Mouse (Mus musculus): ENCODE results near the gene Cdk12. TPM values are rescaled to one million over a fixed set of nuclear protein-coding genes. Genes with fewer than 3 reads are reported as not detected.
"Not testable (repeated sequence)": the region's sequence is repeated elsewhere in the genome, so short reads cannot be mapped to it uniquely, and the experiment has no call there.

Gene Cdk12
- polyA plus RNA-seq, 1 experiment from 2014 or later, result 18.2 TPM

DNA sequence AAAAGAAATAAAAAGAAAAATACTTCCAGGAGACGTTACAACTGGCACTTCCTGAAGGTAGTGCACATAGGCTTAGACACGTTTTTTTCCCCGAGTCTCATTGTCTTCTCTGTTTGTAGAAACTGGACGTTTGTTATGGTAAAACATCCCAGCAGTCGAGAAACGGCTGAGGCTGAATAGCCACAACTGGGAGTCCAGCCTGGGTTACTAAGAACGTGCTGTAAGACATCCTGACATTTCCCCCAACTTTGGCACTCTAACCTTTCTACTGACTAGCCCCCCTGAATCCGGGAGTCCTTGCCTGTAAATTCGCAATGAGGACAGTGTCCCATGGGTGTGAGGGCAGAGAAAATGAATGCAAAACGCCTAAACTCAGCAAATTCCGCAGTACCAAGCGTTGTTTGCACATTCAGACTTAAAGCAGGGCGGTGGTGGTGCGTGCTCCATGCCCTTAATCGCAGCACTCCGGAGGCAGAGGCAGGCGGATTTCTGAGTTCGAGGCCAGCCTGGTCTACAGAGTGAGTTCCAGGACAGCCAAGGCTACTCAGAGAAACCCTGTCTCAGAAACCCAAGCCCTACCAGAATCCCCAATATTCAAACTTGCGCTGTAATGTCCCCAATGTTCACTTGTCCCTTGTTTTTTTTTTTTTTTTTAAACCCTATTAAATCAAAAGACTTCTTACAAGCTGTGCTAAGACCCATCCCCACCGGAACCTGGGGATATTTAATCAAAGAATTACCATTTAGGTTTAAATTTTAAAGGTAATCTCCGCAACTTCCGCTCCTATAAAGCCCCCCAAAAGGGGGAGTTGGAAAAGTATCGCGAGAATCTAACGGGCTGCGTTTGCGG lies 843 bp upstream of the Cdk12 start:
- WGBS, result 3% methylated on average over 27 of the region's 27 CpGs
- Histone ChIP-seq H3K9ac (ENCODE audit: low read length) (peak overlapping the region; percentile 82), H3K27ac (ENCODE audit: low read depth, low read length) (peak overlapping the region; percentile 70), H3K4me2 (ENCODE audit: low read depth, low read length, severe bottlenecking) (peak overlapping the region; percentile 81), H3K27me3 (ENCODE audit: control insufficient read depth, insufficient read depth, low read length) (no peaks in the 10 kb centered on the region), H3K36me3 (ENCODE audit: control insufficient read depth, insufficient read depth, low read length) (no peaks in the 10 kb centered on the region), H3K9me3 (ENCODE audit: control insufficient read depth, low read length) (no peaks in the 10 kb centered on the region), H3K4me3 (ENCODE audit: low read depth, low read length) (peak overlapping the region; percentile 91), H3K4me1 (replicated peaks; ENCODE audit: control insufficient read depth, insufficient read depth, low read length) (peaks cover 3% of the 10 kb centered on the region; the same call in 1 of the 2 replicates)
- ATAC-seq (replicated peaks; ENCODE audit: low FRiP score) (0 out of 2 replicates have a peak, but pooled peaks have one; percentile 6), DNase-seq (ENCODE audit: low spot score) (peak; percentile 58)

DNA sequence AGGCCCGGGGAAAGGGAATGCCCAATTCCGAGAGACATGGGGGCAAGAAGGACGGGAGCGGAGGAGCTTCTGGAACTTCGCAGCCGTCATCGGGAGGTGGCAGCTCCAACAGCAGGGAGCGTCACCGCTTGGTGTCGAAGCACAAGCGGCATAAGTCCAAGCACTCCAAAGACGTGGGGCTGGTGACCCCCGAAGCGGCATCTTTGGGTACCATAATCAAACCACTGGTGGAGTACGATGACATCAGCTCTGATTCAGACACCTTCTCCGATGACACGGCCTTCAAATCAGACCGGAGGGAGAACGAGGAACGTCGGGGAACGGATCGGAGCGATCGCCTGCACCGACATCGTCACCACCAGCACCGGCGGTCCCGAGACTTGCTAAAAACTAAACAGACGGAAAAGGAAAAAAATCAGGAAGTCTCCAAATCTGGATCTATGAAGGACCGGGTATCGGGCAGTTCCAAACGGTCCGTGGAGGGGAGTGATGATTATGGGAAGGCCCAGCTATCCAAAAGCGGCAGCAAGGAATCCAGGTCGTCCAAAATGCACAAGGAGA lies 572 bp downstream of the Cdk12 start:
- WGBS, result under 1% methylated on average over 37 of the region's 37 CpGs
- Histone ChIP-seq H3K4me3 (ENCODE audit: low read depth, low read length) (peak overlapping the region; percentile 91), H3K27me3 (ENCODE audit: control insufficient read depth, insufficient read depth, low read length) (no peaks in the 10 kb centered on the region), H3K4me1 (replicated peaks; ENCODE audit: control insufficient read depth, insufficient read depth, low read length) (peaks cover 3% of the 10 kb centered on the region; the same call in 1 of the 2 replicates), H3K4me2 (ENCODE audit: low read depth, low read length, severe bottlenecking) (peak overlapping the region; percentile 89), H3K27ac (ENCODE audit: low read depth, low read length) (peak overlapping the region; percentile 99), H3K9me3 (ENCODE audit: control insufficient read depth, low read length) (no peaks in the 10 kb centered on the region), H3K36me3 (ENCODE audit: control insufficient read depth, insufficient read depth, low read length) (no peaks in the 10 kb centered on the region), H3K9ac (ENCODE audit: low read length) (peak overlapping the region; percentile 98)
- ATAC-seq (replicated peaks; ENCODE audit: low FRiP score) (peak; percentile 60), DNase-seq (ENCODE audit: low spot score) (no peak)

GRCm38 (mm10) chr11:98203931-98204421 lies 1.1 kb downstream of the Cdk12 start:
- Histone ChIP-seq H3K9ac (ENCODE audit: low read length) (peak overlapping the region; percentile 98), H3K4me1 (replicated peaks; ENCODE audit: control insufficient read depth, insufficient read depth, low read length) (peaks cover 3% of the 10 kb centered on the region; the same call in 1 of the 2 replicates), H3K27me3 (ENCODE audit: control insufficient read depth, insufficient read depth, low read length) (no peaks in the 10 kb centered on the region), H3K27ac (ENCODE audit: low read depth, low read length) (no peak overlapping the region), H3K36me3 (ENCODE audit: control insufficient read depth, insufficient read depth, low read length) (no peaks in the 10 kb centered on the region), H3K4me3 (ENCODE audit: low read depth, low read length) (peak overlapping the region; percentile 91), H3K9me3 (ENCODE audit: control insufficient read depth, low read length) (no peaks in the 10 kb centered on the region), H3K4me2 (ENCODE audit: low read depth, low read length, severe bottlenecking) (peak overlapping the region; percentile 89)
- no peak for ATAC-seq (replicated peaks; ENCODE audit: low FRiP score)
- DNase-seq (ENCODE audit: low spot score), result no peak
- under 1% methylated on average over 16 of the region's 16 CpGs for whole genome bisulfite sequencing

DNA sequence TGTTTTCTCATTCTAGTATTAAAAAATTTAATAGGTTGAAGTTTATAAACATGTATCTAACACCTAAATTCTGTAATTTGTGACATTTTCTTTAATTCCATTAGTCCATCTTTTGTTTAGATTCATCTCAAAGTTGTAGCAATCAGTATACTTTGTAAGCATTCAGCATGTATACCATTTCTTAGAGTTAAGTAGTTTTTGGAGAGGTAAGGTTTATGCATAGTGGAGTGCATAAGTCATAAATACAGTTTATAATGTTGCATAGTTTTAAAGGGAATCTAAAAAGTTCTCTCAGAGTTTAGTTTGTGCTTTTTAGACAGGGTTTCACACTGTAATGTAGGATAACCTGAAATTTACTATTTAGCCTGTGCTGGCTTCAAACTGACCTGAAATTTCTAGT lies 2.6 kb downstream of the Cdk12 start:
- Histone ChIP-seq H3K4me2 (ENCODE audit: low read depth, low read length, severe bottlenecking) (peak overlapping the region; percentile 40; the same call in 1 of the 2 replicates), H3K27me3 (ENCODE audit: control insufficient read depth, insufficient read depth, low read length) (no peaks in the 10 kb centered on the region), H3K9ac (ENCODE audit: low read length) (no peak overlapping the region), H3K27ac (ENCODE audit: low read depth, low read length) (no peak overlapping the region), H3K4me3 (ENCODE audit: low read depth, low read length) (peak overlapping the region; percentile 10; the same call in 1 of the 2 replicates), H3K4me1 (replicated peaks; ENCODE audit: control insufficient read depth, insufficient read depth, low read length) (peaks cover 3% of the 10 kb centered on the region; the same call in 1 of the 2 replicates), H3K9me3 (ENCODE audit: control insufficient read depth, low read length) (no peaks in the 10 kb centered on the region), H3K36me3 (ENCODE audit: control insufficient read depth, insufficient read depth, low read length) (peaks cover 4% of the 10 kb centered on the region; the same call in 1 of the 2 replicates)
- DNase-seq (ENCODE audit: low spot score) (no peak), ATAC-seq (replicated peaks; ENCODE audit: low FRiP score) (no peak)

DNA sequence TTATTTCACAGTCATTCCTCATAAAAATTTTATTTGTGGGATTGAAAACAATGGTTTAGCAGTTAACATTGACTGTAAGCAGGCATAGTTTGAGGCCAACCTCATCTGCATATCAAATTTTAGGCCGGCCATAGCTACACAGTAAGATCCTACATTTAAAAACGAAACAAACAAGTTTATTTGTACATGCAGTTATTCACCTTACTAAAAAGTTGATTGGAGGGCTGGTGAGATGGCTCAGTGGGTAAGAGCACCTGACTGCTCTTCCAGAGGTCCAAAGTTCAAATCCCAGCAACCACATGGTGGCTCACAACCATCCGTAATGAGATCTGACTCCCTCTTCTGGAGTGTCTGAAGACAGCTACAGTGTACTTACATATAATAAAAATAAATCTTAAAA lies 3.4 kb downstream of the Cdk12 start:
- peak overlapping the region; percentile 7; the same call in 1 of the 2 replicates for H3K4me3 ChIP-seq (ENCODE audit: low read depth, low read length)
- H3K9me3 ChIP-seq (ENCODE audit: control insufficient read depth, low read length); H3K9ac ChIP-seq (ENCODE audit: low read length); ATAC-seq (replicated peaks; ENCODE audit: low FRiP score); H3K27ac ChIP-seq (ENCODE audit: low read depth, low read length); H3K36me3 ChIP-seq (ENCODE audit: control insufficient read depth, insufficient read depth, low read length); H3K4me1 ChIP-seq (replicated peaks; ENCODE audit: control insufficient read depth, insufficient read depth, low read length); DNase-seq (ENCODE audit: low spot score); H3K27me3 ChIP-seq (ENCODE audit: control insufficient read depth, insufficient read depth, low read length): not testable (repeated sequence)
- H3K4me2 ChIP-seq (ENCODE audit: low read depth, low read length, severe bottlenecking), result peak overlapping the region; percentile 8; the same call in 1 of the 2 replicates
- WGBS, result 82% methylated on average over 3 of the region's 3 CpGs

- 89% methylated on average over 4 of the region's 5 CpGs for WGBS
- not testable (repeated sequence) for ATAC-seq (replicated peaks; ENCODE audit: low FRiP score)
- H3K36me3 ChIP-seq (ENCODE audit: control insufficient read depth, insufficient read depth, low read length), result peaks cover 11% of the 10 kb centered on the region
Observed at GRCm38 (mm10) chr11:98209661-98210060, 6.8 kb downstream of the Cdk12 start.

DNA sequence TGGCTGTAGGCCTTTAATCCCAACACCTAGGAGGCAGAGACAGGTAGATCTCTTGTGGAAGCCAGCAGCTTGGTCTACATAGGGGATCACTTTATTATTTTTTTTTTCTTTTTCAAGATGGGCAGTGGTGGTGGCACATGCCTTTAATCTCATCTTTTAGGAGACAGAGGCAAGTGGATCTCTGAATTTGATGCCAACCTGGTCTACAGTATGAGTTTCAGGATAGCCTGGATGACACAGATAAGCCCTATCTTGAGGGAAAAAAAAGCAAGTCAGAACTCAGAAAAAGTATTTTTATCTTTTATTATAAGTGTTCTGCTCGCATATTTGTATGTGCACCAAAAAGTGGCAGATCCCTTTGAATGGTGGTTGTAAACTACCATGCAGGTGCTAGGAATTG lies 10.5 kb downstream of the Cdk12 start:
- DNase-seq (ENCODE audit: low spot score), result no peak
- Histone ChIP-seq H3K4me1 (replicated peaks; ENCODE audit: control insufficient read depth, insufficient read depth, low read length) (no peaks in the 10 kb centered on the region), H3K9ac (ENCODE audit: low read length) (no peak overlapping the region), H3K4me2 (ENCODE audit: low read depth, low read length, severe bottlenecking) (no peak overlapping the region), H3K4me3 (ENCODE audit: low read depth, low read length) (no peak overlapping the region), H3K27me3 (ENCODE audit: control insufficient read depth, insufficient read depth, low read length) (no peaks in the 10 kb centered on the region), H3K36me3 (ENCODE audit: control insufficient read depth, insufficient read depth, low read length) (peaks cover 12% of the 10 kb centered on the region), H3K27ac (ENCODE audit: low read depth, low read length) (no peak overlapping the region), H3K9me3 (ENCODE audit: control insufficient read depth, low read length) (no peaks in the 10 kb centered on the region)
- 94% methylated on average over 1 of the region's 1 CpGs for whole genome bisulfite sequencing
- ATAC-seq (replicated peaks; ENCODE audit: low FRiP score), result no peak

More at GRCm38 (mm10) chr11:98209661-98210060, 6.8 kb downstream of the Cdk12 start:
- H3K27me3 ChIP-seq (ENCODE audit: control insufficient read depth, insufficient read depth, low read length); DNase-seq (ENCODE audit: low spot score); H3K27ac ChIP-seq (ENCODE audit: low read depth, low read length); H3K9me3 ChIP-seq (ENCODE audit: control insufficient read depth, low read length); H3K4me2 ChIP-seq (ENCODE audit: low read depth, low read length, severe bottlenecking); H3K4me3 ChIP-seq (ENCODE audit: low read depth, low read length); H3K9ac ChIP-seq (ENCODE audit: low read length); H3K4me1 ChIP-seq (replicated peaks; ENCODE audit: control insufficient read depth, insufficient read depth, low read length): not testable (repeated sequence)

- H3K36me3 ChIP-seq (ENCODE audit: control insufficient read depth, insufficient read depth, low read length), result peaks cover 9% of the 10 kb centered on the region
- no peak overlapping the region for H3K27ac ChIP-seq (ENCODE audit: low read depth, low read length)
Observed at GRCm38 (mm10) chr11:98226349-98226748, 23.5 kb downstream of the Cdk12 start.

More at GRCm38 (mm10) chr11:98226349-98226748, 23.5 kb downstream of the Cdk12 start:
- 90% methylated on average over 1 of the region's 1 CpGs for WGBS
- H3K9me3 ChIP-seq (ENCODE audit: control insufficient read depth, low read length), result no peaks in the 10 kb centered on the region
- no peak for DNase-seq (ENCODE audit: low spot score)
- no peak overlapping the region for H3K4me3 ChIP-seq (ENCODE audit: low read depth, low read length)
- H3K9ac ChIP-seq (ENCODE audit: low read length), result no peak overlapping the region
- H3K4me1 ChIP-seq (replicated peaks; ENCODE audit: control insufficient read depth, insufficient read depth, low read length), result no peaks in the 10 kb centered on the region
- no peaks in the 10 kb centered on the region for H3K27me3 ChIP-seq (ENCODE audit: control insufficient read depth, insufficient read depth, low read length)
- ATAC-seq (replicated peaks; ENCODE audit: low FRiP score), result no peak
- no peak overlapping the region for H3K4me2 ChIP-seq (ENCODE audit: low read depth, low read length, severe bottlenecking)
